Mouse (Mus musculus) limb, embryonic 13.5 days (tissue): Measurements from ENCODE around the gene Mogat2. TPM values are rescaled to one million over a fixed set of nuclear protein-coding genes. Genes with fewer than 3 reads are reported as not detected.

Experiments used
- ATAC-seq: fragments of 200-750 bp; cut with Nextera tagmentation; 2 replicates; pipeline ENCODE4 v1.8.0; 2017; ENCODE audit warnings: low read depth, moderate number of reproducible peaks, moderate TSS enrichment; ENCODE audit not compliant: low FRiP score
- H3K27ac ChIP-seq: fragments of 300-500 bp; sonication (generic); 2 replicates; pipeline ENCODE4 v1.5.1; 2015; ENCODE audit warnings: inconsistent platforms, mild to moderate bottlenecking, moderate library complexity
- H3K27me3 ChIP-seq: fragments of 300-500 bp; sonication (generic); 2 replicates; pipeline ENCODE4 v1.6.1; 2015; ENCODE audit warnings: mild to moderate bottlenecking, inconsistent platforms
- H3K36me3 ChIP-seq: fragments of 300-500 bp; sonication (generic); 2 replicates; pipeline ENCODE4 v1.6.1; 2015; ENCODE audit warnings: inconsistent platforms, mild to moderate bottlenecking, moderate library complexity
- H3K4me1 ChIP-seq: fragments of 300-500 bp; sonication (generic); 2 replicates; pipeline ENCODE4 v1.6.1; 2015; ENCODE audit warnings: inconsistent platforms
- H3K4me2 ChIP-seq: fragments of 300-500 bp; sonication (generic); replicated peaks from 2 replicates; pipeline ENCODE4 v1.6.1; 2015; ENCODE audit warnings: inconsistent platforms, mild to moderate bottlenecking, moderate library complexity
- H3K4me3 ChIP-seq: fragments of 300-500 bp; sonication (generic); 2 replicates; pipeline ENCODE4 v1.5.1; 2015; ENCODE audit warnings: moderate library complexity, mild to moderate bottlenecking, inconsistent platforms
- H3K9ac ChIP-seq: fragments of 300-500 bp; sonication (generic); 2 replicates; pipeline ENCODE4 v1.6.1; 2015; ENCODE audit warnings: mild to moderate bottlenecking, inconsistent platforms
- H3K9me3 ChIP-seq: fragments of 300-500 bp; sonication (generic); 2 replicates; pipeline ENCODE4 v1.6.1; 2016; ENCODE audit warnings: inconsistent platforms
- WGBS: fragments of 180-500 bp; shearing (Covaris S2); methylation state at CpG from one replicate; pipeline ENCODE4 v1.1.7; 2015; 5-methylcytosine and 5-hydroxymethylcytosine counted together
- polyA plus RNA-seq: library from polyadenylated mRNA; unstranded; fragments of >200 nt; fragmentation: Nextera tagmentation; extraction: Ambion mirVana; gene quantifications from 2 replicates; pipeline ENCODE4 v1.2.1, GENCODE M21; 2015

The Mogat2 gene
- polyA plus RNA-seq, 1 experiment from 2014 or later: 5.8 TPM

- H3K27ac ChIP-seq: no peak overlapping the region
- no peaks in the 10 kb centered on the region for H3K36me3 ChIP-seq
- H3K9ac ChIP-seq: no peak overlapping the region
- ATAC-seq: no peak
- WGBS: 59% methylated on average over 10 of the region's 10 CpGs
- H3K27me3 ChIP-seq: no peaks in the 10 kb centered on the region
- peaks cover 8% of the 10 kb centered on the region for H3K4me1 ChIP-seq
- no peak overlapping the region for H3K4me3 ChIP-seq
- H3K4me2 ChIP-seq: no peak overlapping the region
- no peaks in the 10 kb centered on the region for H3K9me3 ChIP-seq
Observed at GRCm38 (mm10) chr7:99171730-99172463, 66.5 kb downstream of the Mogat2 start.

- Histone ChIP-seq H3K36me3 (no peaks in the 10 kb centered on the region), H3K4me3 (no peak overlapping the region), H3K4me2 (no peak overlapping the region), H3K9me3 (no peaks in the 10 kb centered on the region), H3K4me1 (peaks cover 16% of the 10 kb centered on the region), H3K27me3 (no peaks in the 10 kb centered on the region), H3K9ac (no peak overlapping the region), H3K27ac (no peak overlapping the region)
- ATAC-seq: no peak
- WGBS: 91% methylated on average over 6 of the region's 6 CpGs
Observed at GRCm38 (mm10) chr7:99170519-99170918, 67.9 kb downstream of the Mogat2 start.

GRCm38 (mm10) chr7:99169717-99170403 lies 68.6 kb downstream of the Mogat2 start:
- Histone ChIP-seq H3K4me2 (no peak overlapping the region), H3K9ac (no peak overlapping the region)
- WGBS: 65% methylated on average over 9 of the region's 9 CpGs

More at GRCm38 (mm10) chr7:99169717-99170403, 68.6 kb downstream of the Mogat2 start:
- Histone ChIP-seq H3K9me3 (no peaks in the 10 kb centered on the region), H3K27me3 (no peaks in the 10 kb centered on the region), H3K4me3 (no peak overlapping the region), H3K36me3 (no peaks in the 10 kb centered on the region), H3K4me1 (peaks cover 13% of the 10 kb centered on the region), H3K27ac (no peak overlapping the region)
- no peak for ATAC-seq

Other genes starting within 250 kb of the Mogat2 start
- 15.7 and 16.4 TPM in 2 replicates for gene Uvrag, start 97.5 kb downstream of the Mogat2 start, polyA plus RNA-seq
- 15.0 and 15.8 TPM in 2 replicates for gene Dgat2, start 55.9 kb downstream of the Mogat2 start, polyA plus RNA-seq
- gene Map6, start 28.8 kb upstream of the Mogat2 start, polyA plus RNA-seq: 4.4 TPM in 2 replicates
- 1,782 and 1,939 TPM in 2 replicates for gene Serpinh1, start 114.6 kb upstream of the Mogat2 start, polyA plus RNA-seq
- 14.0 and 14.5 TPM in 2 replicates for gene Gdpd5, start 142.8 kb upstream of the Mogat2 start, polyA plus RNA-seq
- gene Klhl35, start 227.4 kb upstream of the Mogat2 start, polyA plus RNA-seq: 0.84 and 0.87 TPM in 2 replicates
- 767 and 820 TPM in 2 replicates for gene Rps3, start 245.1 kb upstream of the Mogat2 start, polyA plus RNA-seq